Mouse (Mus musculus) brain, embryonic 14.5 days (tissue): ENCODE data around the gene Gm4491. TPM values are rescaled to one million over a fixed set of nuclear protein-coding genes. Genes with fewer than 3 reads are reported as not detected.
A peak's percentile ranks its signal among the peaks of the same experiment; 100 is the strongest.

Experiments
- DNase-seq: peaks from one replicate; pipeline ENCODE4 v3.0.0-alpha.2; 2011; ENCODE audit warnings: low read depth
- CTCF ChIP-seq: fragments of 200-500 bp; IDR thresholded peaks from 2 replicates; pipeline ENCODE4 v1.5.1; 2012; ENCODE audit warnings: inconsistent platforms, mild to moderate bottlenecking, moderate library complexity, borderline replicate concordance; ENCODE audit not compliant: insufficient read depth, insufficient read length; ENCODE audit errors: extremely low read depth
- POLR2A ChIP-seq: fragments of 200-500 bp; IDR thresholded peaks from 2 replicates; pipeline ENCODE4 v1.6.1; 2012; ENCODE audit warnings: mild to moderate bottlenecking, inconsistent platforms, borderline replicate concordance; ENCODE audit not compliant: poor library complexity, insufficient read depth, insufficient read length, severe bottlenecking; ENCODE audit errors: extremely low read depth
- polyA plus RNA-seq: library from polyadenylated mRNA; depleted of rRNA; stranded (reverse); fragments of >200 nt; gene quantifications from 2 replicates; pipeline ENCODE4 v1.2.3, GENCODE M21; 2012; rRNA removed

Gene Gm4491
- polyA plus RNA-seq, 1 experiment, result not detected

DNA sequence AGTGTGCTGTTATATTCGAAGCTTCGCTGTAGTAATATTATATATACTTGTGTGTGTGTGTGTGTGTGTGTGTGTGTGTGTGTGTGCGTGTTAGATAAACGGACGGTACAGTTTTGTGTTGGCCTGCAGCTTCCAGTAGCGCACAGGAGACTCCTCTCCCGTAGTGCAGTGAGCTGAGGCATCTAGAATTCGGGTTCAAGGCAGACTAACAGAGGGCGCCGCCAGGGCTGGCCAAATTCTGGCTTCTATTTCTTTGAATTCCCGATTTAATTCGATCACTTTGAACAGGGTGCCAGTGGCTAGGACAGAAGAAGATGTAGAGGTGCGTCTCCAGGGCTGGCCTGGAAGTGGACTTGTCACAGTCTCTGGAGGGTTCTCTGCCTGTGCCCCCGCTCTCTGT is 10.6 kb downstream of the Gm4491 start:
- TF ChIP-seq POLR2A (no peak), CTCF (no peak)
- no peak for DNase-seq

DNA sequence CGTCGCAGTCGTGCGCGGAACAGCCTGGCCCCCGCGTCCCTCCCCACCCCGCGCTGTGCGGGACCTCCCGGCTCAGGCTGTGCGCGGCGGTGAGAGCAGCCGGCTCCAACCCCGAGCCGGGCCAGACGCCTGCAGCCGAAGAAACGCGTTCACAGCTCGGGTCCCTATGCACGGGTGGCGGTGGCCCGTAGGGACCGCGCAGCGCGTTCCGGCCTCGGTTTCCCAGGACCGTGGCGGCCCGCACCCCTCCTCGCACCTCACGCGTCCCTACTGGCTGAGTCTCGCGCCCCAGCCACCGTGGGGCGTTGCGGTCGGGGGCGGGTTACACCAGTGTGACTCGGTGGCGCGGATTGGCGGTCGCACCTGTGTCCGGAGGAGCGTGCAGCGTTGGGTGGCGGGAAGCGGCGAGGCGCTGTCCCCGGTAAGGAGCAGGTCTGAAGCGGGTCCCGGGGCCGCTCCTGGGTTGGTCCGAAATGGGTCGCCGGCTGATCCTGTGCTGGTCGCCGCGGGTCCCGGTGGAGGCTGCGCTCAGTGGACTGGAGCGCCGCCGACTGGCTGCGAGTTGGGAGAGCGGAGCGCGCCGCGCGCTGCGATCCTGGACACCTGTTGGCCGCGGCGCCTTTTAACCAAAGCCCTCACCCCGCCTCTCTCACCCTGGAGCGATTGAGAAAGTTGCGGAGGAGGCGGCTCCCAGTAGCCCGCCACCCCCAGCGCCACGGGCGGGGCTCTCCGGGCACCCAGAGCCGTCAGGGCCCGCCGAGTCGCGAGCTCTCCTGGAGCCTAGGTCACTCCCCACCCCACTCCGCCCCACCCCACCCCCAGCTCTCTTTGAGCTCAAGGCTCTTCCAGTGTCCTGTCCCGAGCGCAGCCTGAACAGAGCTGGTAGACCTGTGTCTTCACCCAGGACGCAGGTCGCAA is 11.3 kb downstream of the Gm4491 start, which contains the start of gene Gjb2:
TSS of gene Gjb2 (minus strand) at position 597 of the 918 bp plus-strand sequence.
- DNase-seq, result peak; percentile 33
- TF ChIP-seq CTCF (no peak), POLR2A (no peak)

DNA sequence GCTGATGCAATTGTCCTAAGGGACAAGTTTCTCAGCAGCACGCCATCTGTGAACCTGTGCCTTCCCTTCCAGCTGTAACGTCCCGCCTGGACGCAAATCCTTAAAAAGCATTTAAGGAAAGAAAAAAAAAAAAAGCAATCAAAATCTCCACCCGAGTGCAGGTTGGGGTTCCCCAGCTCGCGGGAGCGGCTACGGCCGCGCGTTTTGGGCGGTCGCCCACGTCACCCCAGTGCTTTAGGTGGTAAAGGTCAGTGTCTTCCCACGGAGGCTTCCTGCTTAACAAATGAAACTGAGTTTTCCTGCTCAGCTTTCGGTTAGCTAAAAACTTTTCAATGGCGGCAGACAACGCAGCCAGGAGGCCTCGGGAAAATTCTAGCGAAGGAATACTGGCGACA is 12.0 kb downstream of the Gm4491 start:
- no peak for DNase-seq
- TF ChIP-seq CTCF (no peak), POLR2A (no peak)

DNA sequence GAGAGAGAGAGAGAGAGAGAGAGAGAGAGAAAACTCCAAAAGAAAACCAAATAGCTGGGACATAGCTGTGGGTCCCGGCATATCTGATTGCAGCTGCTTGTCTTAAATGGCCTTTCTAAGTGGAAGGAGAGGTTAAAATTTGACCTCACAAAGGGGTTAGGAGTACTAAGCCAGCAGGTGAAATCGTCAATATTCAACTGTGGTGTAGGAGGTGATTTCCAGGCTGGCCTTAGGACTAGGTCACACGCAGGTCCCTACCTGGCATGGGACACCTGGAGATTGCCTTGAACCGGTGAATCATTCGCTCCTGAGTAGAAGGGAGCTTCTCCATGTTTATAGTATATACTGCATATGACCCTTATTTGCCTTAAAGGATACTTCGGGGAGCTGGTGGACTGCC is 12.6 kb downstream of the Gm4491 start:
- DNase-seq, result no peak
- no peak for TF ChIP-seq CTCF
- TF ChIP-seq POLR2A, result no peak

DNA sequence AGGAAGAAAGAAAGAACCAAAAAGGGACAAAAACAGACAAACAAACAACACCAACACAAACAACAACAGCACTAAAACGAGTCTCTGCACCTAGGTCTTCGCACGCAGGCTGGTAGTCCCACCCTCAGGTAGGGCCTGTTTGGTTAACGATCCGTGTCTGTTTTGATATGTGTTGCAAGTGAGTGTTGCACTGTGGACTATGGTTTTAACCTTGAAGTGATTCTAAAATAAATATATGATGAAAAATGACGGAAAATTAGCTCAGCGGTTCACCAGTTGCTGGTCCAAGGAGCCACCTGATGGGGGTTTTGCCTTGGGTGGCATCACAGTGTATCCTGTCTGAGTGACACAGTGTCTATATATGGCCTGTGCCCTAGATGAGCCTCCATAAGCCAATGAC is 14.1 kb downstream of the Gm4491 start:
- no peak for DNase-seq
- TF ChIP-seq CTCF (no peak), POLR2A (no peak)

DNA sequence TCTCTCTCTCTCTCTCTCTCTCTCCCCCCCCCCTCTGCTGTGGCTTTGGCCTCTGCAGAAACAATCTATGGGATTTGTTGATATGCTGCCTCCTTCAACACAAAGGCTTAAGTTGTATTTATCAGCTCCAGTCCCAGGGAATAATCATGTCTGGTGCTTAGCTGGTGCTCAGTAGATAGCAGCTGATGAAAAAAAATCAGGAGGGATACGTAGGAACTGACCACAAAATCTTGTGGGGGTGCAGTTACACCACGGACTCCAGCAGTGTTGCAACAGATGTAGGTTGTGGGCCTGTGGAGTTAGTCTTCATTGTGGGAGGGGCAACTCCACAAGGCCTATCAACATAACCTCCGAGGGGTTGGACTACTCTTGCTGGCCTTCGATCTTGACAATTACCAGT is 19.8 kb downstream of the Gm4491 start:
- DNase-seq, result no peak
- no peak for TF ChIP-seq POLR2A
- no peak for TF ChIP-seq CTCF

DNA sequence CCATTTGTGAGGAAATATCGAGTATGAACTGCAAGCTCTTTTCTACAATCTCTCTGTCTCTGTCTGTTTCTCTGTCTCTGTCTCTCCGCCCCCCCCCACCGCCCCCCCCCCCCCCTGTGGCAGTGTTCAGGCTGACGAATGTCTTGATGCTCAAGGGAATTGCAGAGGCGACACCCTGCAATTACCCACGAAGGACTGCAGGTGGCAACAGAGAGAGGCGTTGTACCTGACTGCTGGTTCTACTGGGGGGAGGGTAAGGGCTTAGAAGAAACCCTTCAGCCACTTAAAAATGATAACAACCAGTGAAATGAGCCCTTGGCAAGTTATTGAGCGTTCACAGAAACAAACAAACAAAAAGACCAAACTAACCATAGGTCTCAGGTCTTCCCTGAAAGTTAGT is 22.7 kb downstream of the Gm4491 start:
- peak; percentile 64 for TF ChIP-seq CTCF
- no peak for TF ChIP-seq POLR2A
- peak; percentile 45 for DNase-seq

DNA sequence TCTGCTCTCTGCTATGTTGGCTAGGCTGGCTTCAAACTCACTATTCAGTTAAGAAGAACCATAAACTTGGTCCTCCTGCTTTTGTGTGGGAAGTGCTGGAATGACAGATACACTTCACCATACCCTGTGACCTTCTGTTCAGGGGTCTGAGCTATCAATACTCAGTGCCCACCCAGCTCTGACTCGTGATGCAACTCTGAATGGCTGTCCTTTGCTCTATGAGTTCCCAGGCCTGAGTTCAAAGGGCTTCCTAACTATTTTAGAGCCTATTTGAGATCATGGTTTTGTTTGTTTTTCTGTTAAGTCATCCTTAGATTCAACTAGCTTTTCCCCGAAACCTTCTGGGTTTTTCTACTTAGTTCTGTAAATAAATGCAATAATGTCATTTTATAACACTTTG is 25.7 kb downstream of the Gm4491 start:
- TF ChIP-seq CTCF, result no peak
- TF ChIP-seq POLR2A, result no peak
- no peak for DNase-seq

DNA sequence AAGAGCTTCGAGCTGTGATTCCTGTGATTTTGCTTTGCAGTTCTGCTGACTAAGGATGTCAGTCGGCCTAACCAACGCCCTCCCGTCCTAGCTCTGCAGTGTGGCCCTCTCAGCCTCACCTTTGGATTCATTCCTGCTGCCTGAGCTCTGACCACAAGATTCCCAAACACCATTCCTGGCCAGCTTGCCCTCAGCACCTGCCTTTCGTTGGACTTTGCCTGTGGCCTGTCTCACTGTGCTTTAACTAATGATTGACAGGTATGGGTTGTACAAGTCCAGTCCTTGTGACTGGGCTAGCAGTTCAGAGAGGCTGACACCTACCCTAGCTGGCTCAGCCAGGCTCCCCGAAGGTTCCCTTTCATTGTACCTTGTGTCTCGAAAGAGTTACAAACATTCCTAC is 26.6 kb downstream of the Gm4491 start:
- TF ChIP-seq CTCF, result no peak
- TF ChIP-seq POLR2A, result no peak
- DNase-seq, result no peak

DNA sequence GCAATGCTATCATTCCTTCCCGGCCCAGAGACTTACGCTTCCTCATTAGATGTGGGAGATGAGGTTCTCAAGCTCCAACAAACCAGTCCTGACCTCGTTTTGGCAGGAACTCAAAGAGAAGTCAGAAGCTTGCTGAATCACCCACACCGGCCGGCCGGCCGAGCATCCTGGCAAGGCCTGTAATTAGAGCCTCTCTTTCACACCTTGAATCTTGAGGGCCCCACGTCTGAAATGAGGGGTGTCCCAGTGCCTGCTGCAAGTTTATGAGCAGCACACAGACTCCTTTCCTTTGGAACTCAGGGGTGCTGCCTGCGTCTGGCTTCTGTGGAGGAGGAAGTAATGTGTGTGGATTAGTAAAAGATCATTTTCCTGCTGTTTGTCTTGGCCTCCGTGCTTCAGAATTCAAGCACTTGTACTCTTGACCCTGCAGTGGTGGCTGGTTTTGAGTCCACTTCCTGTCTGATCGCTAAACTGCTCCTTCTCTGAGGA is 31.5 kb downstream of the Gm4491 start:
- TF ChIP-seq CTCF, result no peak
- no peak for TF ChIP-seq POLR2A
- peak; percentile 5 for DNase-seq

DNA sequence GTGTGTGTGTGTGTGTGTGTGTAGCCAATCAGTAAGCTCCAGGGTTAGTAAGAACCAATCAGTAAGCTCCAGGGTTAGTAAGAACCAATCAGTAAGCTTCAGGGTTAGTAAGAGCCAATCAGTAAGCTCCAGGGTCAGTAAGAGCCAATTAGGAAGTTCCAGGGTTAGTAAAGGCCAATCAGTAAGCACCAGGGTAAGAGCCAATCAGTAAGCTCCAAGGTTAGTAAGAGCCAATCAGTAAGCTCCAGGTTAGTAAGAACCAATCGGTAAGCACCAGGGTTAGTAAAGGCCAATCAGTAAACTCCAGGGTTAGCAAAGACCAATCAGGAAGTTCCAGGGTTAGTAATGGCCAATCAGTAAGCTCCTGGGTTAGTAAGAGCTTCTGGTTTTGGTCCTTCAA is 32.8 kb downstream of the Gm4491 start:
- DNase-seq, result no peak
- TF ChIP-seq CTCF (no peak), POLR2A (no peak)

DNA sequence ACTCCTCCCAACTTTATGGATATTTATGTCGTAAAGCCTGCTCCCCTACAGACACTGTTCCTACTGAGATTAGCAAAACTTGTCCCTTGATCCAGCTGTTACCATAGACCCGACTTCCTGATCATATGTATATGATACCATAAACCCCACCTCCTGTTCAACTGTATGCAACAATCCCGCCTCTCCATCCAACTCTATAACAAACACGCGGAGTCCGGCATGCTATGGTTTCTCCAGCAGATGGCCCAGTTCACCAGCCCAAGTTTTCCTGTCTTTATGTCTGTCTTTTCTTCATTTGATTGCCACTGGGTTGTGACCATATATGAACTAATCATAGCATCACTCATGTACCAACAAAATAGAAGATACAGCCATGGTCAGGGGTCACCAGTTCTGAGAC is 40.1 kb downstream of the Gm4491 start:
- DNase-seq, result no peak
- TF ChIP-seq CTCF, result no peak

DNA sequence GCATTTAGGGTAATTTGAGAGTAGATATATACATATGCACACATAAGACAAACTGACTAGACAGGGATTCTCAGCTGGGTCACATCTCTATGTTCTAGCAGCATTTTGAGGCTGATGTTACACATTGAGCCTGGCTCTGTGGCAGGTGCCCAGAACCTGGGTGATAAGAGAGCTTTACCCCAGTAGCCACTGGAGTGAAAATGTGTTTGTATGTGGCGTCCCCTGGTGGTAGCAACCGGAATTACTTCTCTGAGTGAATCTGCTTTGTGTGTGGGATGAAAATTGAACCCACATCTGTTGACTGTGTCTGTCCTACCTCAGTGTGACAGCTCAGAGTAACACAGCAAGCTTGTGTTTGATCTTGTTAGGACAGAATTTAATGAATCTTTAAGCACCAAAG is 45.8 kb downstream of the Gm4491 start:
- peak; percentile 63; the same call in 1 of the 2 replicates for TF ChIP-seq CTCF
- peak; percentile 18 for DNase-seq

DNA sequence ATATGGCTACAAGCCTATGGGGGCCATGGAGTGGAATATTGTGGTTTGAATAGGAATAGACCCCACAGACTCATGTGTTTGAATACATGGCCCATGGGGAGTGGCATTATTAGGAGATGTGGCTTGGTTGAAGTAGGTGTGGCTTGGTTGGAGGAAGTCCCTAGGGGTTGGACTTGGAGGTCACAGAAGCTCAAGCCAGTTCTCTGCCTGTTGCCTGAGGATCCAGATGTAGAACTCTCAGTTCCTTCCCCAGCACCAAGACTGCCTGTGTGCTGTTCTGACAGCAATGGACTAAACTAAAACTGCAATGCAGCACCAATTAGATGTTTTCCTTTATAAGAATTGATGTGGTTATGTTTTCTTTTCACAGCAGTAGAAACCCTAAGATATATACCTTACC is 49.6 kb downstream of the Gm4491 start:
- TF ChIP-seq POLR2A, result no peak
- no peak for TF ChIP-seq CTCF
- DNase-seq, result no peak

Other genes starting within 250 kb of the Gm4491 start
- gene Zmym2, start 229.2 kb downstream of the Gm4491 start, polyA plus RNA-seq, result 48.6 and 73.9 TPM in 2 replicates
- gene Gja3, start 57.8 kb downstream of the Gm4491 start, polyA plus RNA-seq, result 0.14 and 0.15 TPM in 2 replicates
- gene Gjb2, start 11.2 kb downstream of the Gm4491 start, polyA plus RNA-seq, result 5.6 and 13.6 TPM in 2 replicates
- gene Gjb6, start 17.7 kb upstream of the Gm4491 start, polyA plus RNA-seq, result 6.4 and 12.5 TPM in 2 replicates